Mouse (Mus musculus) hindbrain, embryonic 12.5 days (tissue): ENCODE measurements at regions not wholly inside any gene's neighbourhood (a gene's known extent, or its start where the extent isn't known, plus 50 kb on each side); places are given as distances from the start of the nearest gene placed in this dataset.

Experiments used
- ATAC-seq: fragments of 200-750 bp; cut with Nextera tagmentation; 2 replicates; pipeline ENCODE4 v1.8.0; 2017; ENCODE audit warnings: moderate TSS enrichment; ENCODE audit not compliant: low FRiP score
- H3K27ac ChIP-seq: fragments of 300-500 bp; sonication (generic); 2 replicates; pipeline ENCODE4 v1.5.1; 2016; ENCODE audit warnings: mild to moderate bottlenecking
- H3K27me3 ChIP-seq: fragments of 300-500 bp; sonication (generic); 2 replicates; pipeline ENCODE4 v1.6.1; 2016; ENCODE audit warnings: mild to moderate bottlenecking
- H3K36me3 ChIP-seq: fragments of 300-500 bp; sonication (generic); 2 replicates; pipeline ENCODE4 v1.6.1; 2016; ENCODE audit warnings: mild to moderate bottlenecking
- H3K4me1 ChIP-seq: fragments of 300-500 bp; sonication (generic); 2 replicates; pipeline ENCODE4 v1.6.1; 2016
- H3K4me2 ChIP-seq: fragments of 300-500 bp; sonication (generic); replicated peaks from 2 replicates; pipeline ENCODE4 v1.6.1; 2016; ENCODE audit warnings: mild to moderate bottlenecking
- H3K4me3 ChIP-seq: fragments of 300-500 bp; sonication (generic); 2 replicates; pipeline ENCODE4 v1.5.1; 2016; ENCODE audit warnings: mild to moderate bottlenecking
- H3K9ac ChIP-seq: fragments of 300-500 bp; sonication (generic); 2 replicates; pipeline ENCODE4 v1.6.1; 2016; ENCODE audit warnings: mild to moderate bottlenecking, moderate library complexity
- H3K9me3 ChIP-seq: fragments of 300-500 bp; sonication (generic); replicated peaks from 2 replicates; pipeline ENCODE4 v1.6.1; 2016; ENCODE audit warnings: mild to moderate bottlenecking
- WGBS: fragments of 180-500 bp; shearing (Covaris S2); methylation state at CpG from one replicate; pipeline ENCODE4 v1.1.7; 2016; 5-methylcytosine and 5-hydroxymethylcytosine counted together

DNA sequence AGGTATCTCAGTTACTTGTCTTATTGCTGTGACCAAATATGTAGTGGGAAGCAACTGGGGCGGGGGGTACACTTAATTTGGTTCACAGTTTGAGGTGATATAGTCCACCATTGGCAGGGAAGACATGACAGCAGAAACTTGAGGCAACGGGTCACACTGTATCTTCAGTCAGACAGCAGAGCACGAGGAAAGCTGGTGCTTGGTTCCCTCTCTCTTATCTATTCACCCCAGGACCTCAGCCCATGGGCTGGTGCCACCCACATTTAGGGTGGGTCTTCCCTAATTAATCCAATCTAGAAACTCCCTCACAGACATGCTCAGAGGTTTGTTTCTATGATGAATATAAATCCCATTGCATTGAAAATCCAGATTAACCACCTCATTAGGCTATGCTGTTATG, 56.5 kb downstream of the Otud1 start:
- 73% methylated on average over 3 of the region's 3 CpGs for WGBS
- Histone ChIP-seq H3K36me3 (no peaks in the 10 kb centered on the region), H3K27ac (no peak overlapping the region), H3K4me2 (no peak overlapping the region), H3K9ac (no peak overlapping the region), H3K9me3 (no peaks in the 10 kb centered on the region), H3K4me3 (no peak overlapping the region), H3K4me1 (no peaks in the 10 kb centered on the region), H3K27me3 (no peaks in the 10 kb centered on the region)
- no peak for ATAC-seq

DNA sequence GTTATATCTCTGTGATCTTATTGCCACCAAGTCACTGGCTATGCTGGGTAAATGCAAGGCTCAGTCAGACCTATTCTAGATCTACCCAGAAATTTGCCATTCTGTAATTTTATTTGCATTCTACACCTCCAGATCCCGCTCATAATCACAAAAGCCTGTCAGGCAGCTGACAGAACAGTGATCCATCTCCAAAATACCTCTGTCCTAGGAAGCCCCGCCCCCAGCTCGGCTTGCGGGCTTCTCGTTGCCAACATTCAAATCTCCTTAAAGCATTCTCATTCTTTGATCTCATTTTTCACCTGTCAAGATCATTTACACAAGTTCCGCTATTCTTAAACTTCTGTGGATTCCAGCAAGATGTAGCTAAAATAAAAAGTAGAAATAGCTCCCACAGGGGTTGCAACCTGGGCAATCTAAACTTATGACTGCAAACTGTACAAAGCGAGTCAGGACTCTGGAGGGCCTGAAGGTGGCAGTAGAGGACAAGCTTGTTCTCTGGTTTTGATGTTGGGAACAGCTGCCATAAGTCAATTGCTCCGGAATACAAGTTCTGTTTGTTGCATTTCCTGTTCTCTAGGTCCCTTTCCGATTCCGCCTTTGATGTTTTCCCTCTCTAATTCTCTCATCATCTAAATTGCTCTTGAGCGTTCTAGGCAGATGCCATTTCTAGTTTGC, 58.1 kb downstream of the Otud1 start:
- H3K9ac ChIP-seq = no peak overlapping the region
- no peak overlapping the region for H3K27ac ChIP-seq
- no peaks in the 10 kb centered on the region for H3K4me1 ChIP-seq
- peak overlapping the region; percentile 38 for H3K4me2 ChIP-seq
- no peak overlapping the region for H3K4me3 ChIP-seq
- no peaks in the 10 kb centered on the region for H3K36me3 ChIP-seq
- ATAC-seq = peak; percentile 75
- no peaks in the 10 kb centered on the region for H3K27me3 ChIP-seq
- WGBS = 26% methylated on average over 11 of the region's 11 CpGs
- no peaks in the 10 kb centered on the region for H3K9me3 ChIP-seq

DNA sequence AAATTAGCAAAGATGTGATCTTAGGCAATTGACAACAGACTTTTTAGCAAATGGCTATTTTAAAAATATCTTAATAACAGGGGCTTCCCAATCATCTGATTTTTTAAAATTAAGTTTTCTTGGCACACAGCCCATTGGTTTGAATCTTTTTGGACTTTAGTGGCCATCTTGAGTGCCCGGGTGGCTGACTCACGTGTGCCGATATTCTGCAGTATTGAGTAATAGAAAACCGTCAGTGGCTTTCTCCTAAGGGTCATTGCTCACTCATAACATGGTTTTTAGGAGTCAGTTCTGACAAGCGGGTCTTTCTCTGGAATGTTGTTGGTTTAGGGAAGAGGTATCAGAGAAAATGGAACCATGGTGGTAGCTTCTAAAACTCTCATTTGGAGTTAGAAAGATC, 58.8 kb downstream of the Otud1 start:
- H3K36me3 ChIP-seq = no peaks in the 10 kb centered on the region
- H3K27ac ChIP-seq = no peak overlapping the region
- H3K9ac ChIP-seq = no peak overlapping the region
- ATAC-seq = no peak
- H3K4me2 ChIP-seq = no peak overlapping the region
- H3K27me3 ChIP-seq = no peaks in the 10 kb centered on the region
- 89% methylated on average over 5 of the region's 5 CpGs for WGBS
- no peaks in the 10 kb centered on the region for H3K9me3 ChIP-seq
- no peak overlapping the region for H3K4me3 ChIP-seq
- H3K4me1 ChIP-seq = no peaks in the 10 kb centered on the region

DNA sequence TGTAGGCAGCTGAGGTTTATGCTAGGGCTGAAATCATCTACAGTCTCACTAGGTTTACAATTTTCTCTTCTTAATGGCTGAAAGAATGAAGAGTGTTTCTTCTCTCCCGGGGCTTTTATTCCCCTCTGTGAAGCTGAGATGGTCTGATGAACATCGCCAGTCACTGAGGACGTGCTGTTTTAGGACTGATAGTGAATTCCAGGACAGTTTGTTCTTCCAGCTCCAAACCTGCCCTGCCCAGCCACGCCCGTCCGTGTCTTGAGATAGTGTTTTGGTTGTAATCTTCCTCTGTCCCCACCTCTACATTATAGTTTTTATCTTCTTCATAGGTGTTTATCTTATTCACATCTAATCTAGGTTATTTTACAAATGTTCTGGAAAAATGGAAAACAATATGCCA, 68.5 kb downstream of the Otud1 start:
- Histone ChIP-seq H3K4me1 (no peaks in the 10 kb centered on the region), H3K9me3 (no peaks in the 10 kb centered on the region), H3K27me3 (no peaks in the 10 kb centered on the region), H3K4me2 (no peak overlapping the region), H3K9ac (no peak overlapping the region), H3K4me3 (no peak overlapping the region), H3K27ac (no peak overlapping the region), H3K36me3 (no peaks in the 10 kb centered on the region)
- no peak for ATAC-seq
- WGBS = 86% methylated on average over 6 of the region's 6 CpGs

DNA sequence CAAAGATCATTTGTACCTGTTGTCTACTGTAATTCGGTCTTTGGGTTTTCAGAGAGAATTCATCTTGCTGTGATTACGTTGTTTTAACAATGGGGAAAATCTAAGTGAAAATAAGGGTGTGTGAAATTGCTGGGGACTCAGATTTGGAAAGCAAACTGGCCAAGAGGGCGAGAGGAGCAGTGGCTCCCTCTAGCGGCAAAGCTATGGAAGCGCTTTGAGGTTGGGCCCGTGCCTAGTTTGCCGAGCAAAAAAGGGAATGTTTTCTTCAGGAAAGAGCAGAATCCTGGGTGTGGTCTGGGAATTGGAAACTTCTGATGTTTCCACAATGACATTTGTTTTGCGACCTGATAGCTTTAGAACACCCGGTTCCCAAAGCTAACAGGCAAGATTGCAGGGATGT, 69.4 kb downstream of the Otud1 start:
- WGBS = 6% methylated on average over 9 of the region's 9 CpGs
- H3K4me2 ChIP-seq = no peak overlapping the region
- H3K27ac ChIP-seq = no peak overlapping the region
- H3K36me3 ChIP-seq = no peaks in the 10 kb centered on the region
- no peak overlapping the region for H3K4me3 ChIP-seq
- H3K9ac ChIP-seq = no peak overlapping the region
- no peaks in the 10 kb centered on the region for H3K9me3 ChIP-seq
- no peaks in the 10 kb centered on the region for H3K27me3 ChIP-seq
- no peak for ATAC-seq
- no peaks in the 10 kb centered on the region for H3K4me1 ChIP-seq

DNA sequence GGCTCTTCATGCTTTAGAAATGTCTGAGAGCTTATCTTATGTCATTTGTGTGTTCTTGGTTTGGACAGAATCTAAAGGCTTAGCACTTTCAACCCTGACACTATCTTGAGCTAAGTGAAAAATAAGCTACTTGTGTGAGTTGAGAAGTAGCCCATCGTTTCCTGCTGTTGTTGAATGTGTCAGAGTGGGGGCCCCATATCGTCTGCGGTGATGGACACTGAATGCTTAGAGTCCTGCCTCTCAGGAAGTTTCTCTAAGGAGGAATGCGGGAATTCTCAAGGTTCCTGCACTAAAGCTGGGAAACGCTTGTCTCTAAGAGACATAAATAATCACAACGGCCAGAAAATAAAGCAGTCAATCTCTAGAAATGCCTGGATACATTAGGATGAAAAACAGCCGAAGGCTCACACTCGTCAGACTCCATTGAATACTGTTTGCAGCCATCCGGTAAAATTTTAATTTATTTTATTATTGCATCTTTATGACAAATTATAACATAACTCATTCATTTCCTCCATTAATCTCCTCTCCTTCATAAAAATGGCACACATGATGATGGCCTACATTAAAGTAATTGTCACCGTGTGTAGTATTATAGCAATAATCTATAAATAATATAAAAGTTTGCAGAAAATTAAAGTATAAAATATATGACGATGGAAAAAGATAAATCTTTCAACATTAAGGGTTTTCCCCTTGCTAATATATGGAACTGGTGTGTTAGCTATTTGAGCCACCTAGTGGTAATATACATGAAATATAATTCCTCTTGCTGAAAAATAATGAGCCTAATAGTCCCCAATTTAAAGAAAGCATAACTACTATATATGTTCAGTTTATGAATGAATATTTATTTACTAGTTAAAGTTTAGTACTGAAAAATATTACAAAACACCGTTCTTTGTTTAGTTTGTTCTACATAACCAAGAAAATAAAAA, 75.6 kb downstream of the Otud1 start:
- WGBS = 85% methylated on average over 12 of the region's 12 CpGs

DNA sequence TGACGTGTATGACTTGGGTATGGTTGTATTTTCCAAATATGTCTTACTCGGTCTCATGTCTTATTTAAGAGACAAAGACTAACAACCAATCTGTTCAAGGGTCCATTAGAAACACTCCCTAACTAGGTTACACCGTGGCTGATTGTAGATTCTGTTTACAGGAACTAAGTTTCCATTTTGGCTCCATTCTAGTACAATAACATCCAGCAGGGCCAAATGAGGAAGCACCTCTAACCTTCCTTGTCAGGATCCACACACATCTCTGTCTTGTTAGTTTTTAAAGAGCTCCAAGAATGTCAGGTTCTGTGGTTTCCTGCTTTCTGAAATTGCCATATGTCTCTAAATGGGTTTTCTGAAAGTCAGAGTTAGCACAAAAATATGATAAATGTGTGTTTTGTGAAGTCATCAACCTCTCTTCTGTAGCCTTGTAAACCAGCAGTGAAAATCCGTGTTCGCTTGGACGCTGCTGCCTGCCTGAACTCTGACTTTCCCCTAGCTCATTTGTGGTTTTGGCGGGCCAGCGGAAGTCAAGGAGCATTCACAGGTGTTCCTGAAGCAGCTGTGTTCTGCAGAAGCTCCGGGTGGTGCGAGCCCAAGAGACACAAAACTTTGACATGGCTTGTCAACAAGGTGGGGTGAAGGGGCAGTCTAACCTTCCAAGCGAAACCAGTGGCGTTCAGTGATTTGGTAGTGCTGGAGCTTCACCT, 76.8 kb downstream of the Otud1 start:
- Histone ChIP-seq H3K4me2 (no peak overlapping the region), H3K36me3 (no peaks in the 10 kb centered on the region), H3K9ac (no peak overlapping the region), H3K9me3 (no peaks in the 10 kb centered on the region), H3K27ac (no peak overlapping the region), H3K4me3 (no peak overlapping the region), H3K4me1 (no peaks in the 10 kb centered on the region), H3K27me3 (no peaks in the 10 kb centered on the region)
- ATAC-seq = no peak
- WGBS = 80% methylated on average over 12 of the region's 12 CpGs

More for the DNA sequence above, 75.6 kb downstream of the Otud1 start:
- no peak for ATAC-seq
- no peaks in the 10 kb centered on the region for H3K27me3 ChIP-seq
- no peak overlapping the region for H3K4me2 ChIP-seq
- H3K27ac ChIP-seq = no peak overlapping the region
- no peaks in the 10 kb centered on the region for H3K36me3 ChIP-seq
- H3K4me1 ChIP-seq = no peaks in the 10 kb centered on the region
- no peaks in the 10 kb centered on the region for H3K9me3 ChIP-seq
- no peak overlapping the region for H3K4me3 ChIP-seq
- H3K9ac ChIP-seq = no peak overlapping the region

DNA sequence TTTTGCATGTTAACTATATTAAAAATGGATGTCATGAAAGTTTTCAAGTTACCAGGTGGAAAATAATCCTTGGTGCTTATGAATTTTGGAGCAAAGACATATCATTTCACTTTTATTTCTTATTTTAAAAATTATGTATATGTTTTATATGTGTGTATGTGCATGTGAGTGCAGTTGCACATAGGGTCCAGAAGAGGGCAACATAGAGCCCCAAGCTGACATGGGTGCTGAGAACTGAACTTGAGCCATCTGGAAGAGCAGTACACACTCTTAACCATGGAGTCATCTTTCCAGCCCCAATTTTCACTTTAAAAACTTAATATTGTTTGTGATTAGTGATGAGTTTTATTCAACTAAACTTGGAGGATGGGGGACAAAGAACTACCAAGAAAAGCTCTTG, 84.0 kb downstream of the Otud1 start:
- Histone ChIP-seq H3K36me3 (no peaks in the 10 kb centered on the region), H3K27ac (no peak overlapping the region), H3K27me3 (no peaks in the 10 kb centered on the region), H3K4me2 (no peak overlapping the region), H3K9ac (no peak overlapping the region), H3K9me3 (0 out of 2 replicates have a peak, but pooled peaks cover 3% of the 10 kb centered on the region), H3K4me3 (no peak overlapping the region), H3K4me1 (no peaks in the 10 kb centered on the region)
- no peak for ATAC-seq

DNA sequence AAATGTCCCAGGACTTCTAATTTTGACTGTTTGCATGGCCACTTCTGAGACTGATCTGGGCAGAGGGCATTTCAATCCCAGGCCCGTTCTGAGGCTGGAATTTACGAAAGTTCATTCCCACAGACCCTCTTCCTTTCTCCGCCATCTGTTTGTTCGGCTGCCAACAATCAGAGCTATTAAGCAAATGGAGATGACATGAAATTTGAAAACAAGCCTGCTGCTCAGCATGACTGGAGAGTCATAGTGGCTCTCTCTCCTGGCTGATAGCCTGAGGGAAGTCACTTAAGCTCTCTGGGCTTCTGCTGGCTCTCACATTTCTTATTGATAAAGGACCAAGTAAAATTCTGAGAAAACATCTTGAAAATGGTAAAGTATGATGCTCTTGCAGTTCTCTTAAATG, 85.9 kb downstream of the Otud1 start:
- Histone ChIP-seq H3K4me1 (no peaks in the 10 kb centered on the region), H3K9ac (no peak overlapping the region), H3K4me3 (no peak overlapping the region), H3K27ac (no peak overlapping the region), H3K36me3 (no peaks in the 10 kb centered on the region), H3K27me3 (no peaks in the 10 kb centered on the region), H3K4me2 (no peak overlapping the region), H3K9me3 (0 out of 2 replicates have a peak, but pooled peaks cover 3% of the 10 kb centered on the region)
- 65% methylated on average over 4 of the region's 4 CpGs for WGBS
- ATAC-seq = no peak

DNA sequence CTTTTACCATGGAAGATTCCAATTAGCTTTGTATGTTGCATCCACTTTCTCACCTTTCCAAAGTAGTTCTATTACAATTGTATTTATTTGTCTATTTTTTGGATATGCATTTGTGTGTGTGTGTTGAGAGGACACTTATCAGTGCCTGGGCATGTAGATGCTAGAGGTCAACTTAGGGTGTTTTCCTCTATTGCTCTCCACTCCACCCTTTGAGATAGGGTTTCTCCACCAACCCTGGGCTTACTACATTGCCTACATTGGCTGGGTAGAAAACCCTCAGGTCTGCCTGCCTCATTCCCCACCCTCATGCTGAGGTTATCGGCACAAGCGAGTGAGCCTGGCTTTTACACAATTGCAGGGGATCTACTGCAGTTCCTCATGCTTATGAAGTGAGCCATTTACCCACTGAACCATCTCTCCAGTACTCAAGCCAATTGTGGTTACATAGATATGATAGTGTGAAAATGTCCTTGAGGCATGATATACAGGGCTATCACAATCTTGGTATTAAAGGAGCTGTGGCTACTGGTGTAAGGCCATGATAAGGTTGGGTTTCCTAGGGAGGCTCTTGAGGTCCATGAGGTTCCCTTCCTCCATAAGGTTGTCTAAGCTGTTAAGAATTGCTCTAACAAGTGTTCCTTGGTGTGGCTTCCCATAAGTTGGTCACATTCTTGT, 87.6 kb downstream of the Otud1 start:
- Histone ChIP-seq H3K4me2 (no peak overlapping the region), H3K4me3 (no peak overlapping the region), H3K4me1 (no peaks in the 10 kb centered on the region), H3K36me3 (no peaks in the 10 kb centered on the region), H3K27me3 (no peaks in the 10 kb centered on the region), H3K27ac (no peak overlapping the region), H3K9ac (no peak overlapping the region), H3K9me3 (0 out of 2 replicates have a peak, but pooled peaks cover 3% of the 10 kb centered on the region)
- WGBS = 92% methylated on average over 2 of the region's 2 CpGs
- ATAC-seq = no peak

DNA sequence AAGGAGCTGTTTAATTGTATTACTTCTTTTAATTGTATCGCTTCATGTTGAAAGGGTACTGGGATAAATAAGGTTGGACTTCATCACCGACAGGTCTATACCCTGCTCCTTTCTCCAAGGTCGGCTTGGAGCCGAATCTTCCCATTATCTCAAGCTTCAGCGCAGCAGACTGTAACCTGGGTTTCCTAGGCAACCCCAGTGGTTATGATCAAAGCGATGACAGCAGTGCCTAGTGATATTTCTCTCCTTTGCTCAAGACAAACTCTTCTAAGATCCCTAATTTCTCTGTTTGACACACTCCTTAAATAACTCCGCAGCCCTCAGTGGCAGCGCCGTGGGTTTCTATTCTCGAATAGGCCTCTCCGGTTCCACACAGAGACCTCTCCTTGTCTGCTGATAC, 95.2 kb downstream of the Otud1 start:
- Histone ChIP-seq H3K9ac (no peak overlapping the region), H3K27ac (no peak overlapping the region), H3K4me2 (no peak overlapping the region), H3K36me3 (no peaks in the 10 kb centered on the region), H3K9me3 (no peaks in the 10 kb centered on the region), H3K4me3 (no peak overlapping the region), H3K4me1 (no peaks in the 10 kb centered on the region), H3K27me3 (no peaks in the 10 kb centered on the region)
- WGBS = 91% methylated on average over 11 of the region's 11 CpGs
- no peak for ATAC-seq

DNA sequence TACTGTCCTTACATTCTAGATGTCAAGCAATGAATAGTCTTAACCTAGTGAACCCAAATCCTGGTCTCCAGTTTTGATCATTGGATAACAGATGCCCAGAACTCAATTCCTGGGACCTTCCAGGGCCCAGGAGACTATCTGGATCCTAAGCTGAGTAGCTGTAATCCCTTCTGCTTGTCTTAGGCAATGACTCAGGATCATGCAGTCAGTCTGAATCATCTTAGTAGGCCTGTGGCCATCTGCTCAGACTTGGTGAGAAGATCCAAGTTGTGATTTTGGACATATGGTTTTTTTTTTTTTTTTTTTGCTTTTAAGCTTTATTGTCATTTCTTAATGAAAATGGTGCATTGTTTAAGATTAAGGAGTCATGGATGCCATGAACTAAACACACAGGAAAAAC, 95.9 kb downstream of the Otud1 start:
- no peak overlapping the region for H3K4me3 ChIP-seq
- H3K4me1 ChIP-seq = no peaks in the 10 kb centered on the region
- ATAC-seq = no peak
- H3K27ac ChIP-seq = no peak overlapping the region
- H3K27me3 ChIP-seq = no peaks in the 10 kb centered on the region
- H3K9ac ChIP-seq = no peak overlapping the region
- H3K9me3 ChIP-seq = no peaks in the 10 kb centered on the region
- no peak overlapping the region for H3K4me2 ChIP-seq
- no peaks in the 10 kb centered on the region for H3K36me3 ChIP-seq
